Comparison of ENCODE assay signal across 9 mouse cellular contexts in the genomic region with DNA sequence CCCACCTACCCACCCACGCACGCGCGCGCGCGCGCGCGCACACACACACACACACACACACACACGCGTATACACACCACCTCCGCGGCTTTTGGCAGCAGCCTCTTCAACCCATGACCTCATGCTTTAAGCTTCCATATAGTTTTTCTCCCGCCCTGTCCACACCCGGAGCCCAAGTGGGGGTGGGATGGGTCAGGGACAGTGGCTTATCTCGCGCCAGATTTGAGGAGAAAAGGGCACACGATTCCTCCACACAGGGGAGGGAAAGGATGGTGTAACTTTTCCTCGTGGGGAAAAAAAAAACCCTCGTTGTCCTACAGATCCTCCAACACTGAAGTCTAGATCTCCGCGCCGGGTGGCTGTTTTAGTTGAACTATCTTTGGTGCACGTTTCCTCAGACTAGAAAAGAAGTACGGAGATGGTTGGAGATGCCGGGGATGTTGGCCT.
A peak's percentile ranks its signal among the peaks of the same experiment; 100 is the strongest.
DNase-seq lines count a peak whose midpoint lies in the region; ATAC-seq and TF ChIP-seq lines count a peak whose summit lies in the region.
"Had no signal": no experiment of that assay in that cellular context is flagged by ENCODE, and none has a peak within 500 bp of the region (broad histone marks: within the 10 kb centered on the region; RNA-seq: fewer than 3 reads in every experiment).

No protein-coding gene starts in this region.

- no peak for TF ChIP-seq EP300 in liver, postnatal 0 days (IDR thresholded peaks at IDR 0.05; ENCODE audit: low read depth)

- no peaks in the 10 kb centered on the region for H3K36me3 ChIP-seq in heart, embryonic 16.5 days (ENCODE audit: control insufficient read depth, insufficient read depth)
- no peaks in the 10 kb centered on the region for H3K36me3 ChIP-seq in liver, postnatal 0 days (replicated peaks; ENCODE audit: insufficient read depth, low read length)
- H3K36me3 ChIP-seq in stomach, embryonic 16.5 days (ENCODE audit: control insufficient read depth, insufficient read depth, low read length), result no peaks in the 10 kb centered on the region
- H3K36me3 ChIP-seq: G1E had no signal

- peaks cover 18% of the 10 kb centered on the region for H3K4me1 ChIP-seq in heart, embryonic 16.5 days (ENCODE audit: control insufficient read depth, insufficient read depth, low read length)
- peaks cover 14% of the 10 kb centered on the region for H3K4me1 ChIP-seq in liver, postnatal 0 days (ENCODE audit: insufficient read depth)
- H3K4me1 ChIP-seq in stomach, embryonic 16.5 days (ENCODE audit: control insufficient read depth, insufficient read depth, low read length), result peaks cover 23% of the 10 kb centered on the region

- peak overlapping the region; percentile 75 for H3K27ac ChIP-seq in heart, embryonic 16.5 days (ENCODE audit: low read length)
- H3K27ac ChIP-seq in liver, postnatal 0 days (ENCODE audit: low read depth), result no peak overlapping the region
- H3K27ac ChIP-seq in stomach, embryonic 16.5 days (ENCODE audit: low read length), result peak overlapping the region; percentile 99

- WGBS in heart, embryonic 16.5 days, result 3% methylated on average over 27 of the region's 27 CpGs
- WGBS in liver, postnatal 0 days (ENCODE audit: insufficient replicate concordance), result 0% methylated on average over 21 of the region's 27 CpGs
- under 1% methylated on average over 27 of the region's 27 CpGs for WGBS in stomach, embryonic 16.5 days

- H3K4me2 ChIP-seq in heart, embryonic 16.5 days (ENCODE audit: low read depth, low read length), result peak overlapping the region; percentile 94
- peak overlapping the region; percentile 87 for H3K4me2 ChIP-seq in liver, postnatal 0 days (ENCODE audit: low read depth, low read length)
- peak overlapping the region; percentile 82 for H3K4me2 ChIP-seq in stomach, embryonic 16.5 days (ENCODE audit: low read depth, low read length)

- ATAC-seq in heart, embryonic 16.5 days (replicated peaks; ENCODE audit: extremely low read depth, insufficient read depth, low FRiP score), result no peak
- ATAC-seq in liver, postnatal 0 days, result no peak
- ATAC-seq in stomach, embryonic 16.5 days (ENCODE audit: insufficient read depth, low FRiP score), result no peak

- peak; percentile 58 for DNase-seq in embryo, embryonic 9.5 days (ENCODE audit: extremely low spot score)
- DNase-seq in embryo, embryonic 10 days (ENCODE audit: low spot score), result no peak
- peak; percentile 14 for DNase-seq in urinary bladder, postnatal 25 days (ENCODE audit: low spot score)
- DNase-seq in urinary bladder, adult 18-20 months (ENCODE audit: low spot score in 2 of 2), result no peak
- DNase-seq in liver, postnatal 0 days, result no peak
- DNase-seq in spleen, adult 12 weeks (ENCODE audit: low spot score), result no peak

- peak overlapping the region; percentile 68 for H3K9ac ChIP-seq in heart, embryonic 16.5 days (ENCODE audit: low read length)
- no peak overlapping the region for H3K9ac ChIP-seq in liver, postnatal 0 days (replicated peaks)
- H3K9ac ChIP-seq in stomach, embryonic 16.5 days (ENCODE audit: low read length), result peak overlapping the region; percentile 91

- H3K4me3 ChIP-seq in heart, embryonic 16.5 days (ENCODE audit: low read length), result peak overlapping the region; percentile 72
- H3K4me3 ChIP-seq in liver, postnatal 0 days (ENCODE audit: low read depth, low read length), result peak overlapping the region; percentile 51
- H3K4me3 ChIP-seq in stomach, embryonic 16.5 days (replicated peaks; ENCODE audit: low read length), result peak overlapping the region; percentile 77

- H3K9me3 ChIP-seq in heart, embryonic 16.5 days (replicated peaks; ENCODE audit: control insufficient read depth, low read length), result no peaks in the 10 kb centered on the region
- H3K9me3 ChIP-seq in liver, postnatal 0 days (ENCODE audit: low read length), result no peaks in the 10 kb centered on the region
- H3K9me3 ChIP-seq in stomach, embryonic 16.5 days (replicated peaks; ENCODE audit: control insufficient read depth, low read length), result no peaks in the 10 kb centered on the region
- H3K9me3 ChIP-seq: G1E had no signal

- no peak for TF ChIP-seq CTCF in liver, postnatal 0 days (IDR thresholded peaks at IDR 0.05; ENCODE audit: low read depth)

- no peaks in the 10 kb centered on the region for H3K27me3 ChIP-seq in heart, embryonic 16.5 days (ENCODE audit: control insufficient read depth, insufficient read depth, low read length)
- peaks cover 20% of the 10 kb centered on the region for H3K27me3 ChIP-seq in liver, postnatal 0 days (ENCODE audit: insufficient read depth, low read length)
- no peaks in the 10 kb centered on the region for H3K27me3 ChIP-seq in stomach, embryonic 16.5 days (ENCODE audit: control insufficient read depth, insufficient read depth, low read length)

Comparison
In these comparisons a context has a peak if more than half of its experiments do, and no peak if none do; other contexts are left out.
1. DNase-seq: peak in embryo, embryonic 9.5 days (single experiment) and urinary bladder, postnatal 25 days (single experiment); none in embryo, embryonic 10 days (single experiment), urinary bladder, adult 18-20 months (0 of 2), liver, postnatal 0 days (single experiment) and spleen, adult 12 weeks (single experiment).
2. Peak in every context shown above with its lines, with median percentiles within 50 percentile points of each other: H3K4me2 ChIP-seq and H3K4me3 ChIP-seq.